Mouse (Mus musculus) skeletal muscle tissue, adult 2 months (tissue): ENCODE data around the gene Trim16.

Source experiments
- DNase-seq: peaks from one replicate; pipeline ENCODE4 v3.0.0-alpha.2; 2012; ENCODE audit warnings: low read depth, low spot score

Trim16 gene

DNA sequence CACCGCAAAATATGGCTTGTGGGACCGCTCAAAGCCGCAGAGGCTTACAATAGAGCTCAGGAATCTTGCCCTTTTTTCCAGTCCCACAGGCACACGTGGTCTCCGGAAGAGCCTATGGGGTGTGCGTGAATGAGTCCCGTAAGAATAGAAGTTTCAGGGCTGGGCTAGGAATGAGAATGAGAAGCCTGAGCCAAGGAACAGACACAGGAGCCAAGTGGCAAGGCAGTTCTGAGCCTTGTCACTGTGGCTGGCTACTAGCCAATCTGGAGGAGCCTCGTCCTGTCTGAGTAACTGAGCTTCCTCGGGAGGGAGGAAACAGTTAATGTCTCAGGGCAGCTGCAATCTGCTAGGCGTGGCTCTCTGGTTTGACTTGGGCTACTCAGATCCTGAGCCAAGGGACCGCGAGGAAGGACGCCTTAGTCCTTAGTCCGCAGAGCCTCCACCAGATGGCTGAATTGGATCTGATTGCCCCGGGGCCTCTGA lies at the start of gene Trim16:
TSS of gene Trim16 (plus strand) at position 173 of the 483 bp plus-strand sequence.
- peak; percentile 97 for DNase-seq

GRCm38 (mm10) chr11:62776510-62776909 lies 43.5 kb upstream of the Trim16 start:
- DNase-seq = no peak

GRCm38 (mm10) chr11:62788935-62789616 lies 31.0 kb upstream of the Trim16 start, which contains the start of gene Zfp286:
Gene Zfp286, minus strand, starts transcription at chr11:62789462.
- peak; percentile 80 for DNase-seq

DNA sequence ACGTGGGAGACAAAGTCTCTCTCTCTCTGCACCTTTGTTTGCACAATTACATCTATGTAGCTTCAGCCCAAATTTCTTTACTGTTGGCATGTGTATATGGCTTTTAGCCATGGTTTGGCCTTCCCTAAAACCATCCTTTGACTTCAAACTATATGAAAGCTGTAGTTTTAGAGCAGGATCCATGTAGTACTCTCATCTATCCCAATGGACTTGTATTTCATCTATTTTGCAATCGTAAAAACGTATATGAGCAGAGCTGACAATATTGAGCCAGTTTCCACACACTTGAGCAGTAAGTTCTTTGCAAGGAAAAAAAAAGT lies 30.5 kb upstream of the Trim16 start:
- DNase-seq = no peak

- DNase-seq = no peak
Measured at GRCm38 (mm10) chr11:62804119-62804518, 15.9 kb upstream of the Trim16 start.

- DNase-seq = no peak
Measured at GRCm38 (mm10) chr11:62807965-62808364, 12.1 kb upstream of the Trim16 start.

GRCm38 (mm10) chr11:62809201-62809600 lies 10.8 kb upstream of the Trim16 start:
- no peak for DNase-seq

- no peak for DNase-seq
Measured at GRCm38 (mm10) chr11:62812268-62812667, 7.8 kb upstream of the Trim16 start.

DNA sequence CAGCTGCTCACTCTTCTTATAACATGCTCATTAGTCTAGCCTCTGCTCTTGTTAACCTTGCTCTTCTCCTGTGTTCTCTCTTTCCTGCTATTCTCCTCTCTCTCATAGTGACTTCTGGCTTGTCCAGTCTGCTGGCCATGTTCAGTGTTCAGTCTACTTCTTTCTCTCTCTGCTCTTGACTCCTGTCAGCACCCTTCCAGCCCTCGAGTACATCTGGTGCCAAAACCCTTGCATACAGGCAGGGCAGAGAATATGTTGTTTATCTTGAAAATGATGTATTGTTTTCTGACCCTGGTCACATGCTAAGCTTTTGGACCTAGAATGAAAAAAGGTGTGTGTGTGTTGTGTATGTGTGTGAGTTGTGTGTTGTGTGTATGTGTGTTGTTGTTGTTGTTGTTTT lies 6.5 kb upstream of the Trim16 start:
- DNase-seq = no peak

- DNase-seq = no peak
Measured at GRCm38 (mm10) chr11:62813970-62814624, 5.9 kb upstream of the Trim16 start.

DNA sequence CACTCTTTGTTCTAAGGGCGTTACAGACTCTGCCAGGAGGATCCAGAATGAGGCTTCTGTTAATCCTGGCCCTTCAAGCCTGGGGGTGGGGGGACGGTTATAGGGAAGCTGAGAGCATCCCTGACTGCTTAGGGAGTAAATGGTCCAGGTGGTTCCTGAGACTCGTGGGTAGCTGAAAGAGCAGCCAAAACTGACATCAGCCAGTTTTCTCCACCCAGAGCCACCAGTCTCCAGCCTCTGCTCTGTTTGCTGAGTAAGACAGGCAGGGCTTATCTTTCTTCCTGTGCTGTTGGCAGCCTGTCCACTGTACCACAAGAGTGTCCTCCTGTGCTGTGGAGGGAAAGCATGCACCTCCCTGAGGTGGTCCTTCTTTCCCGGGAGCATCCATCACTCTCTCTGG lies 5.4 kb upstream of the Trim16 start:
- no peak for DNase-seq

DNA sequence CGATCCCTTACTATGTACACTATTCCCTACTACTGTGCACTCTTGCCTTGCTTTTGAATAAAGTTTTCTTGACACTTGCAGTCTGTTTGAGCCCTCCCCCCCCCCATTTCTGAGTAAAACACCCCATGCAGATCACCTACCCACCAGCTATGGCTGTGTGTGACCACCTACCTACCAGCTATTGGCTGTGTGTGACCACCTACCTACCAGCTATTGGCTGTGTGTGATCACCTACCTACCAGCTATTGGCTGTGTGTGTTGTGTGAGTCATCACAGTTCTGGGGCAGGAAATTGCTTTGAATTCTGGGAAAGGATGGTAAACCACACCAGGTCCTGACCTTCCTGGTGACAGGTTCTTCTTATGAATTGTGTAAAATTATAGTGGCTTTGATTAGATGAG lies 4.6 kb upstream of the Trim16 start:
- no peak for DNase-seq

GRCm38 (mm10) chr11:62816591-62816990 lies 3.4 kb upstream of the Trim16 start:
- no peak for DNase-seq

DNA sequence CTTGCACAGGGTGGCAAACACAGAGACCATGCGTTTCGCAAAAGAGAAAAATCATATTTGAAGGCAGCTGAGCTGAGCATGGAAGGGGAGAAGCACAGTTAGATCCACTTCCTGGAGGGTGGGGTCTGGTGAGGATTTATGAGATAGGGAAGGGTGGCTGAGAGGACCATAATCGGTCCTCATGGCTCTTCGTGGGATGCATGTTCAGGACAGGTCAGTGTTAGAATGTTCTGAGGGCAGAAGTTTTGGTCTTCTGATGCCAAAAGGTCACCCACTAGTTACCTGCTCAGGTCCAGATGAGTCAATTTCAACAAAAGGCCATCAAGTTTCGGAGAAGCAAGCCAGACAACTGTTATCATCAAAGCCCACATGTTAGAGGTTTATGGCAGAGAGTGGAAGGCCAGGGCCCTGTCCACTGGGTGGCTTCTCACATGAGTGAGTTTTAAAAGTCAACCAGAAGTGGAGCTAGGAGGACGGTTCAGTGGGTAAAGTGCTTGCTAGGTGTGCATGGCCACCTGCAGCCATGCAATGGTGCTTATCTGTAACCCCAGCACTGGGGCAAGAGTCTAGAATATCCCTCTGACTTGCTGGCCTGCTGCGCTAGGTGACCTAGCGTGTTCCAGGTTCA lies 858 bp upstream of the Trim16 start:
- no peak for DNase-seq

DNA sequence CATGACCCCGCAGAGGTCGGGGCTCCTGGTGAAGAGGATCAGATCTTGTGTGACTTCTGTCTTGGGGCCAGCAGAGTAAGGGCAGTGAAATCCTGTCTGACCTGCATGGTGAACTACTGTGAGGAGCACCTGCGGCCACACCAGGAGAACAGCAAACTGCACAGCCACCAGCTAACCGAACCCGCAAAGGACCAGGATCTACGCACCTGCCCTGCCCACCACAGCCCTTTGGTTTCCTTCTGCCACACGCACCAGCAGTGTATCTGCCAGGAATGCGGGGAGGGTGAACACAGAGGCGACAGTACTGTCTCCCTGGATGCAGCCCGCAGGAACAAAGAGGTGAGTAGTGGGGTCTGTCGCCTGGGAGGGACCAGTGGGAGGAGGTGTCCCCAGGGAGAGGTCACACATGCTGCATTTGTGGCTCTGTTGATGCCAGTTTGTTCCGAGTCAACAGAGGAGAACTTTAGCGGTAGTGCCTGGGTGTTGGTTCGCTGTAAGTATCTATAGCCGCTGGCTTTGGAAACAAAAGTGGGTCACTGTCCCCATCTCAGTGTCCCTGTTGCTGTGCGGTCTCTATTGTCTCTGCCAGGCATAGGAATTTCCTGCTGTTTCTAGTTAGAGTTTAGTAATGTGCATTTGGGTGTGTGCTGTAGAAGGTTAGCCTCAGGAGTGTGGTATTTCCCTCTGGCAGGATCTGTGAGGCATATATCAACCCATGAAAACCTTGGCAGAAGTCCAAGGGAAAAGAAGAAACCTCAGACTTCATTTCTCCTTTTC lies 818 bp downstream of the Trim16 start:
- peak; percentile 36 for DNase-seq

GRCm38 (mm10) chr11:62821893-62822292 lies 1.9 kb downstream of the Trim16 start:
- DNase-seq = no peak

DNA sequence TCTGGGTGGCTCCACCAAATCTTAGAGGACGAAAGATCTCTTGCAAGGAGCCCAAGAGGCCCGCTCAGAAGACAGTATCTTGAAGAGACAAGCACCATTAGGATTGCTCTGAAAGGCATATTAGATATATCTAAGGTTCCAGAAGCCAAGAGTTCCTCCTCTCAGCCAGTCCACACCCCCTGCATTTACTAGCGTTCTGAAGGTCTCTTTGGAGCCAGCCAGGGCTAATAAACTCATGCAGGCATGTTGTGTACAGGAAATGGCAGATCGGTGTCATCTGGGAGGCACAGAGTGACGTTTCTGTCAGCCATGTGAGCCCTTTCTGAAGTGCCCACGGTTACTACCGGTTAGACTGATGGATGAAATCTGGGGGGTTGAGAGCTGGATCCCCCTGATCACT lies 4.2 kb downstream of the Trim16 start:
- no peak for DNase-seq

- peak; percentile 38 for DNase-seq
Measured at GRCm38 (mm10) chr11:62825222-62826105, 5.4 kb downstream of the Trim16 start.

- DNase-seq = peak; percentile 52
Measured at GRCm38 (mm10) chr11:62826106-62826733, 6.2 kb downstream of the Trim16 start.

GRCm38 (mm10) chr11:62827135-62827534 lies 7.1 kb downstream of the Trim16 start:
- no peak for DNase-seq

DNA sequence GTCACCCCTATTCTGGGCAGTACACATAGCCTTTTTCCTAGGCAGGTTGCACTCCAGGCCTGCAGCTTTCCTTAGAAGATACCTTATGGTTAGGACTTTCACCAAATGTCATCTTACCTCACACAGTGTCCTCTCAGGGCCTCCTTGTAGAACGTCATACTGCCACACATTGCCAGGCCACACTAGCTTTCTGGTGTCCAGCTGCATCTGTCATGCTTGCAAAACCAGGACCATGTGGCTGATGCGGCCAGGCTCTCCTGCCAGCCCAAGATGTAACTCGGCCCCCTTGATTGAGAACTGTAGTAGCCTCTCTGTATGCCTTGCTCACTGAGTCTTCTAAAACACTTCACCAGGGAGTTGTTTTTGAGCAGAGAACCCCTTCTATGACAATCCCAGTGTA lies 7.9 kb downstream of the Trim16 start:
- peak; percentile 77 for DNase-seq
